Mouse (Mus musculus) mouse embryonic stem cell (cell line): ENCODE measurements at regions not wholly inside any gene's neighbourhood (a gene's known extent, or its start where the extent isn't known, plus 50 kb on each side); places are given as distances from the start of the nearest gene placed in this dataset.

Experiments used
- in situ Hi-C, 2 experiments: fragments of 300-500 bp; cut with MboI; formaldehyde crosslinking; loops; 1 replicate in 1 of 2; 3 replicates in 1 of 2; pipeline ENCODE4 v1.14.3; 2019 to 2020; ENCODE audit warnings: low sequenced_read_pairs in 2 of 2, low pct_unique_long_range_greater_than_20kb in 1 of 2, mixed read lengths in 1 of 2; ENCODE audit not compliant: unreplicated experiment in 1 of 2

- in situ Hi-C loops: no loop called here
Observed at GRCm38 (mm10) chr16:30720791-30721190, 121.3 kb downstream of the Fam43a start.

- in situ Hi-C loops: no loop called here
Observed at GRCm38 (mm10) chr16:30721223-30721622, 121.7 kb downstream of the Fam43a start.

GRCm38 (mm10) chr16:30722372-30722771 is 122.8 kb downstream of the Fam43a start:
- in situ Hi-C loops: no loop called here

GRCm38 (mm10) chr16:30724591-30724990 is 125.1 kb downstream of the Fam43a start:
- in situ Hi-C loops: no loop called here

GRCm38 (mm10) chr16:30732770-30733415 is 133.4 kb downstream of the Fam43a start:
- in situ Hi-C loops: no loop called here

- in situ Hi-C loops: no loop called here
Observed at GRCm38 (mm10) chr16:30733478-30733877, 134.0 kb downstream of the Fam43a start.

GRCm38 (mm10) chr16:30735360-30735759 is 135.8 kb downstream of the Fam43a start:
- in situ Hi-C loops: no loop called here

- in situ Hi-C loops: no loop called here
Observed at GRCm38 (mm10) chr16:30735969-30736368, 136.4 kb downstream of the Fam43a start.

- in situ Hi-C loops: no loop called here
Observed at GRCm38 (mm10) chr16:30736662-30737326, 137.3 kb downstream of the Fam43a start.

GRCm38 (mm10) chr16:30737524-30737923 is 138.0 kb downstream of the Fam43a start:
- in situ Hi-C loops: no loop called here

- in situ Hi-C loops: loop anchor here in 1 of 2 experiments (10.0 kb wide), 1 partner anchor 145 kb away; the partner anchor contains the start of gene Fam43a
Observed at GRCm38 (mm10) chr16:30739651-30740050, 140.1 kb downstream of the Fam43a start.

GRCm38 (mm10) chr16:30741192-30741591 is 141.7 kb downstream of the Fam43a start:
- in situ Hi-C loops: loop anchor here in 1 of 2 experiments (10.0 kb wide), 1 partner anchor 146 kb away; the partner anchor contains the start of gene Fam43a

GRCm38 (mm10) chr16:30742474-30742873 is 143.0 kb downstream of the Fam43a start:
- in situ Hi-C loops: loop anchor here in 1 of 2 experiments (10.0 kb wide), 1 partner anchor 148 kb away; the partner anchor contains the start of gene Fam43a

GRCm38 (mm10) chr16:30743566-30743965 is 144.0 kb downstream of the Fam43a start:
- in situ Hi-C loops: loop anchor here in 1 of 2 experiments (10.0 kb wide), 1 partner anchor 149 kb away; the partner anchor contains the start of gene Fam43a

GRCm38 (mm10) chr16:30744237-30744636 is 144.7 kb downstream of the Fam43a start:
- in situ Hi-C loops: loop anchor here in 1 of 2 experiments (10.0 kb wide), 1 partner anchor 149 kb away; the partner anchor contains the start of gene Fam43a

GRCm38 (mm10) chr16:30745598-30746181 is 146.2 kb downstream of the Fam43a start:
- in situ Hi-C loops: loop anchor here in 1 of 2 experiments (10.0 kb wide), 1 partner anchor 151 kb away; the partner anchor contains the start of gene Fam43a

- in situ Hi-C loops: loop anchor here in 1 of 2 experiments (10.0 kb wide), 1 partner anchor 151 kb away; the partner anchor contains the start of gene Fam43a
Observed at GRCm38 (mm10) chr16:30746211-30746610, 146.7 kb downstream of the Fam43a start.

- in situ Hi-C loops: loop anchor here in 1 of 2 experiments (10.0 kb wide), 1 partner anchor 155 kb away; the partner anchor contains the start of gene Fam43a
Observed at GRCm38 (mm10) chr16:30749841-30750240, 150.3 kb downstream of the Fam43a start.

- in situ Hi-C loops: no loop called here
Observed at GRCm38 (mm10) chr16:30755771-30756170, 156.2 kb downstream of the Fam43a start.
